Mouse (Mus musculus) forebrain, embryonic 14.5 days (tissue): ENCODE data around the gene Fam84b. TPM values are rescaled to one million over a fixed set of nuclear protein-coding genes. Genes with fewer than 3 reads are reported as not detected.

Experiments
- ATAC-seq: fragments of 200-750 bp; cut with Nextera tagmentation; 2 replicates; pipeline ENCODE4 v1.8.0; 2017; ENCODE audit warnings: mild to moderate bottlenecking, moderate library complexity
- DNase-seq: peaks from one replicate; pipeline ENCODE4 v3.0.0-alpha.2; 2015; ENCODE audit warnings: low spot score
- H3K27ac ChIP-seq: fragments of 300-500 bp; sonication (generic); 2 replicates; pipeline ENCODE4 v1.5.1; 2014; ENCODE audit warnings: low read depth, mild to moderate bottlenecking, control low read depth, low read length, moderate library complexity
- H3K27me3 ChIP-seq: fragments of 300-500 bp; sonication (generic); replicated peaks from 2 replicates; pipeline ENCODE4 v1.6.1; 2014; ENCODE audit warnings: low read length, control low read depth, mixed read lengths; ENCODE audit not compliant: control insufficient read depth, insufficient read depth
- H3K36me3 ChIP-seq: fragments of 300-500 bp; sonication (generic); 2 replicates; pipeline ENCODE4 v1.6.1; 2014; ENCODE audit warnings: low read length, control low read depth; ENCODE audit not compliant: control insufficient read depth, insufficient read depth
- H3K4me1 ChIP-seq: fragments of 300-500 bp; sonication (generic); 2 replicates; pipeline ENCODE4 v1.6.1; 2014; ENCODE audit warnings: antibody characterized with exemption, low read length, control low read depth; ENCODE audit not compliant: control insufficient read depth, insufficient read depth
- H3K4me2 ChIP-seq: fragments of 300-500 bp; sonication (generic); 2 replicates; pipeline ENCODE4 v1.6.1; 2014; ENCODE audit warnings: mild to moderate bottlenecking, control low read depth, low read length
- H3K4me3 ChIP-seq: fragments of 300-500 bp; sonication (generic); 2 replicates; pipeline ENCODE4 v1.5.1; 2014; ENCODE audit warnings: low read depth, low read length, control low read depth
- H3K9ac ChIP-seq: fragments of 300-500 bp; sonication (generic); 2 replicates; pipeline ENCODE4 v1.6.1; 2014; ENCODE audit warnings: mild to moderate bottlenecking, low read length, control low read depth, moderate library complexity
- H3K9me3 ChIP-seq: fragments of 300-500 bp; sonication (generic); replicated peaks from 2 replicates; pipeline ENCODE4 v1.6.1; 2016; ENCODE audit warnings: low read length, control low read depth, mixed read lengths; ENCODE audit not compliant: control insufficient read depth
- WGBS: fragments of 180-500 bp; shearing (Covaris S2); extraction: QIAGEN DNeasy Blood & Tissue Kit; methylation state at CpG from one replicate; pipeline ENCODE4 v1.1.7; 2014; 5-methylcytosine and 5-hydroxymethylcytosine counted together
- polyA plus RNA-seq: library from polyadenylated mRNA; unstranded; fragments of >200 nt; fragmentation: Nextera tagmentation; extraction: Ambion mirVana; gene quantifications from 2 replicates; pipeline ENCODE4 v1.2.1, GENCODE M21; 2014

Fam84b gene
- 11.8 and 14.4 TPM in 2 replicates for polyA plus RNA-seq

- no peaks in the 10 kb centered on the region for H3K27me3 ChIP-seq
- ATAC-seq (no peak), DNase-seq (peak; percentile 10)
- no peak within 1 kb of the TSS for H3K4me2 ChIP-seq
- H3K9ac ChIP-seq = no peak within 1 kb of the TSS
- H3K27ac ChIP-seq = no peak within 1 kb of the TSS
- no peak within 1 kb of the TSS for H3K4me3 ChIP-seq
- no peaks in the 10 kb centered on the region; the same call in 1 of the 2 replicates for H3K4me1 ChIP-seq
- 23% methylated on average over 17 of the region's 17 CpGs for WGBS
- no peaks in the 10 kb centered on the region; the same call in 1 of the 2 replicates for H3K9me3 ChIP-seq
- no peaks in the 10 kb centered on the region for H3K36me3 ChIP-seq
Observed at GRCm38 (mm10) chr15:60853231-60853999, at the start of gene Fam84b. Gene Fam84b (minus strand): TSS chr15:60853778.

GRCm38 (mm10) chr15:60898187-60898965 is 44.8 kb upstream of the Fam84b start:
- H3K9me3 ChIP-seq = no peaks in the 10 kb centered on the region
- no peaks in the 10 kb centered on the region for H3K36me3 ChIP-seq
- 48% methylated on average over 6 of the region's 6 CpGs for WGBS
- DNase-seq = peak; percentile 37
- no peak overlapping the region for H3K27ac ChIP-seq
- H3K4me1 ChIP-seq = no peaks in the 10 kb centered on the region
- ATAC-seq = peak; percentile 40; the same call in 1 of the 2 replicates
- H3K4me2 ChIP-seq = no peak overlapping the region
- no peak overlapping the region for H3K4me3 ChIP-seq
- no peaks in the 10 kb centered on the region for H3K27me3 ChIP-seq
- H3K9ac ChIP-seq = no peak overlapping the region

GRCm38 (mm10) chr15:60896040-60896439 is 42.5 kb upstream of the Fam84b start:
- 88% methylated on average over 2 of the region's 2 CpGs for WGBS
- Histone ChIP-seq H3K36me3 (no peaks in the 10 kb centered on the region), H3K9me3 (no peaks in the 10 kb centered on the region), H3K4me1 (no peaks in the 10 kb centered on the region), H3K4me2 (no peak overlapping the region), H3K4me3 (no peak overlapping the region), H3K27me3 (no peaks in the 10 kb centered on the region), H3K9ac (no peak overlapping the region), H3K27ac (no peak overlapping the region)
- DNase-seq = no peak
- no peak for ATAC-seq

DNA sequence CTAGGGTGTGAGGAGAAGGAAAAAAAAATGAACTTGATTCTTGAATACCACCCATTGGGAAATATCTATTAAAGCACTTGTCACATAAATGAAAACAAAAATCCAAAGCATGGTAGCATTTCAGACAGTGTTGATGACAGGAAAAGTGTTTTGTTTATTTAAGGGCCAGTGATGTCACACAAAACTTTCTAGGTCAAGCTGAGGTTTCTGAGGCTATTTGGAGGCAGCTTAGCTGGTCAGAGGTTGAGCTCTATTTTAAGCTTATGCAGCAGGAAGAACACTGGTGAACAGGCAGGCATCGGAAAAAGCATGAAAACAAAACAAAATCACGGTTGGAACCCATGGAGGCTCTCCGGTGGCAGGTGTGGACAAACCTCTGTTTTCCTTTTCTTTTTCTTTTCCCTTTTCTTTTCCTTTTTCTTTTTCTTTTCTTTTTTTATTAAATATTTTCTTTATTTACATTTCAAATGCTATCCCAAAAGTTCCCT is 39.4 kb upstream of the Fam84b start:
- Histone ChIP-seq H3K4me1 (no peaks in the 10 kb centered on the region), H3K9me3 (no peaks in the 10 kb centered on the region), H3K27ac (no peak overlapping the region), H3K9ac (no peak overlapping the region), H3K4me2 (no peak overlapping the region), H3K4me3 (no peak overlapping the region), H3K27me3 (no peaks in the 10 kb centered on the region), H3K36me3 (no peaks in the 10 kb centered on the region)
- 77% methylated on average over 3 of the region's 3 CpGs for WGBS
- DNase-seq (no peak), ATAC-seq (no peak)

- no peaks in the 10 kb centered on the region for H3K4me1 ChIP-seq
- H3K9me3 ChIP-seq = no peaks in the 10 kb centered on the region
- H3K27ac ChIP-seq = no peak overlapping the region
- WGBS = 95% methylated on average over 2 of the region's 2 CpGs
- no peaks in the 10 kb centered on the region for H3K36me3 ChIP-seq
- no peak overlapping the region for H3K9ac ChIP-seq
- ATAC-seq (no peak), DNase-seq (no peak)
- no peak overlapping the region for H3K4me3 ChIP-seq
- no peak overlapping the region for H3K4me2 ChIP-seq
- no peaks in the 10 kb centered on the region for H3K27me3 ChIP-seq
Observed at GRCm38 (mm10) chr15:60888724-60889123, 35.1 kb upstream of the Fam84b start.

- 87% methylated on average over 6 of the region's 6 CpGs for WGBS
- H3K4me1 ChIP-seq = no peaks in the 10 kb centered on the region
Observed at GRCm38 (mm10) chr15:60875721-60876120, 22.1 kb upstream of the Fam84b start.

GRCm38 (mm10) chr15:60862417-60862816 is 8.8 kb upstream of the Fam84b start:
- Histone ChIP-seq H3K27me3 (no peaks in the 10 kb centered on the region), H3K4me3 (no peak overlapping the region), H3K9me3 (no peaks in the 10 kb centered on the region), H3K4me1 (no peaks in the 10 kb centered on the region), H3K9ac (no peak overlapping the region), H3K36me3 (no peaks in the 10 kb centered on the region), H3K27ac (no peak overlapping the region), H3K4me2 (no peak overlapping the region)
- no peak for ATAC-seq
- WGBS = 92% methylated on average over 3 of the region's 3 CpGs
- DNase-seq = no peak

More at GRCm38 (mm10) chr15:60875721-60876120, 22.1 kb upstream of the Fam84b start:
- no peak overlapping the region for H3K9ac ChIP-seq
- H3K9me3 ChIP-seq = no peaks in the 10 kb centered on the region
- no peak overlapping the region for H3K4me2 ChIP-seq
- DNase-seq (no peak), ATAC-seq (no peak)
- no peaks in the 10 kb centered on the region for H3K36me3 ChIP-seq
- no peak overlapping the region for H3K27ac ChIP-seq
- no peak overlapping the region for H3K4me3 ChIP-seq
- H3K27me3 ChIP-seq = no peaks in the 10 kb centered on the region

GRCm38 (mm10) chr15:60855112-60855511 is 1.5 kb upstream of the Fam84b start:
- no peak for ATAC-seq
- 78% methylated on average over 1 of the region's 1 CpGs for WGBS

More at GRCm38 (mm10) chr15:60855112-60855511, 1.5 kb upstream of the Fam84b start:
- Histone ChIP-seq H3K27ac (no peak overlapping the region), H3K9ac (no peak overlapping the region), H3K4me1 (no peaks in the 10 kb centered on the region; the same call in 1 of the 2 replicates), H3K9me3 (no peaks in the 10 kb centered on the region; the same call in 1 of the 2 replicates), H3K27me3 (no peaks in the 10 kb centered on the region), H3K4me3 (no peak overlapping the region), H3K4me2 (no peak overlapping the region), H3K36me3 (no peaks in the 10 kb centered on the region)
- no peak for DNase-seq
